Mouse (Mus musculus) cerebellum, postnatal 10 days (tissue): Measurements from ENCODE around the gene Ferd3l.
A peak's percentile ranks its signal among the peaks of the same experiment; 100 is the strongest.

Experiments
- DNase-seq, 2 experiments: peaks; one replicate each; pipeline ENCODE4 v3.0.0; 2021; ENCODE audit warnings: mixed read lengths in 2 of 2

Gene Ferd3l

GRCm38 (mm10) chr12:33928331-33929192 is at the start of gene Ferd3l:
Gene Ferd3l (plus strand): TSS chr12:33928425.
- DNase-seq = peak in 1 of 2 experiments; percentile 6

DNA sequence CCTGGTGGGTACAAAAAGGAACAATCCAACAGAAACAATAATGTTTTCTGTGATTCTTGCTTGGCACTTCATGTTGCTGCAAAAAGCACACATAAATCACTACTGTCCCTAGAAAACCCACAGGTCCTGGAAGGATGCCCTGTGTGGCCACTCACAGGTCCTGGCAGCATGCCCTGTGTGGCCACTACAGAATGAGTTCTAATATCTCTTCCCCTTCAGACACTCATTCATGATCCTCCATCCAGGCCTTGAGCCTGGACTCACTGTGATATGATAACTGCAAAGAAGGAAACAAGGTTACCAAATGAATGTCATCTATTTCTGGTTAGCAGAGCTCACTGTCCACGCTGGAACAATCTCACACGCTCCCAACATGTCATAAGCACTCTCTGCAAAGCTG is 34.3 kb upstream of the Ferd3l start:
- peak; percentile 49 to 58 for DNase-seq

DNA sequence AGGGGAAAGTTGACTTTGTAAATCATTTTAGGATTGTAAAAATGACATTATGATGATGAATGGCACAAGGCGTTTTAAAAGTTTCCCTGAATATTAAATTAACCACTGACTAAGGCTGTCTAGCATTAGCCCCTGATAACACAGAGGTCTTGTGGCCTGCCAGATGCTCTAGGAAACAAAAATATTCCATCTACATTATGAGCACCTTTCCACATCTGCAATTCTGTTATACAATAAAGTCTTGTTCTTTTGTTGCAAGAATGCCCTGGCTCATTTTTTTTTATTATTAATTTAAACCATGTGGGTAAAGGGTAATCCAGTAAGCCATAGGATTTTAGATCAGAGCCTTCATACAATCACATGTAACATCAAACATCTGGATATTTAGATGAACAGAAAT is 33.6 kb upstream of the Ferd3l start:
- DNase-seq = no peak

GRCm38 (mm10) chr12:33926751-33927150 is 1.5 kb upstream of the Ferd3l start:
- DNase-seq = peak in 1 of 2 experiments; percentile 6

GRCm38 (mm10) chr12:33927334-33928098 is 709 bp upstream of the Ferd3l start:
- DNase-seq = peak; percentile 9 to 20

DNA sequence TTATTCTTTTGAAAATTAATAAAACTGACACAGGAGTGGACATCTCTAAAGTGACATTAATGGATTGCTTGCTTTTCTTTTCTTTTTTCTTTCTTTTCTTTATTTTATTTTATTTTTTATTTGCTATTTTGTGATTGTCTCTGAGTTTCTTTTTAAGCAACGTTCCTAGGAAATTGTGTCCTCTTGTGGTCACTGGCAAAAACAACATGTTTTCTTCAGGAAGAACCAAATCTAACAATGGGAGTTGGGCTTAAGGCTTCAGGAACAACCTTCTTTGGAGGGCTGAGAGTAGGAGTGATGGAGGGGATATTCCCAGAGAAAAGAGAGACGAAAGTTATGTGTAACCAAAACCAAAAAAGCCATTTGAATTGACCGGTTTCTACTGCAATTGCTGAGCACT is 24.6 kb downstream of the Ferd3l start:
- no peak for DNase-seq

- peak in 1 of 2 experiments; percentile 34 for DNase-seq
These were observed 26.8 kb downstream of the Ferd3l start for GRCm38 (mm10) chr12:33954931-33955565.

DNA sequence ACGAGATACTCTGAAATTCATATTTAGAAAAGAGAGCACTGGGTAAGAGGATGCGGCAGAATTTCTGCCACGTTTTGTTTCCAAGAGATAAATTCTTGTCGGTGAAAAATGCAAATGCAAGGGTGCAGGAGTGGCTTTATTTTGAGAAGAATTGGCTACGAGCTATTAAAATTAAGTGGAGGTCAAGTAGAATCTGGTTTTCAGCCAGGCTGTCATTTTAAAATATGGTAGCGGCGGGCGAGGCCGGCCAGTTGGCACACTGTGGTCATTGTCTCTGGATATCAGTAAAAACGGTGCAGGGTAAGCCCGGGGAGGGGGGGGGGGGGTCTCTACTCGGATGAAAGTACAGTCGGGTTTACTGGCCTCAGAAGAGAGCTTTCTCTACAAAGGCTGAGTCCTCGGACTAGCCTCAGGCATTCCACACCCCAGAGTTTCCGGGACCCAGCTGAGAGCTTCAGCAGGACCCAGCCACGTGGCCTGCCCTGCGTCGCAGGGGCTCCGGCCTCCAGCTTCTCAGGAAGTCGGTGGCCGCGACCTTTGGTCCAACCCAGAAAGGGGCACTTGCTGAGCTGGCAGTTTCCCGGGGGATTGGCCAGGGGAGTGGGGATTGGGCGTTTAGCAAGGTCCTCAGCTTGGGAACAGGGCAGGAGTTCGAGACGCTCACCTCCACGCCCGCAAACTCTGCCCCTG is 27.5 kb downstream of the Ferd3l start:
- DNase-seq = peak; percentile 27 to 31

DNA sequence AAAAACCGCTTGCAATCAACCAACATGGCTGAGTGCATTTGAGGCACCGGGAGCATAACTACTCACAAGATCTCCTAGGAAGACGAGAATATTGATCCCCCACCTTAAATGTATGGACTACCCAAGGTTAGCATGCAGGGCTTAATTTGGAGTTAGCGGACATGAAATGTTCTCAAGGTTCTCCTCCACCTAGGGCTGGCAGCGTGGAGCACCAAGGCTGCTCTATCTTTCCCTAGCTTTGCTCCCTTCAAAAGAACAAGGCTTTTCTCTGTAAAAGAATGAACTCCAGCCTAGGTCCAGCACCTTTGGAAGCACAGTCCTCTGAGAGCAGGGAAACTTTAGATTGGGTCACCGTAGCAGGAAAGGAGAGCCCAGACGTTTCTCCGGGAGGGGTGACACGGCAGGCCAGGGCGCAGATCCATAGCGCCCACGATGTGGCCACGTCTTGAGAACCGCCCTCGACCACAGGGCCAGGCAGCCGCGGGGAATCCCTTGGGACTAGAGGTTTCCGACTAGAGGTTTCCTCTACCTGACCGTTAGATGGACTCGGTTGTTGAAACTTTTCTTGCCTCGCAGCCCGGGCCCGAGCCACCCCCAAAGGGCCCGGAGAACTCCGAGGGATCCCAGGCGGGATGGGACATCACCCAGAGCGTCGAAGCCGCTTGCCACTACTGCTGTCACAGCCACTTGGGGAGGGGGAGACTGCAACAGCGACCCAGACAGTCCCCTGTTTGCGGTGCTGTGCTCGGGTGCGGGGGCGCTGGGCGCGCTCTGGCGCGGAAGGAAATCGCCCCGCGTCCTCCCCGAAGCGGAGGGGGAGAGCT is 28.6 kb downstream of the Ferd3l start:
- peak; percentile 15 to 30 for DNase-seq

GRCm38 (mm10) chr12:33957400-33958240 is 29.4 kb downstream of the Ferd3l start, which contains the start of gene Twist1:
Gene Twist1 (plus strand): TSS chr12:33957671.
- DNase-seq = peak; percentile 40 to 44

DNA sequence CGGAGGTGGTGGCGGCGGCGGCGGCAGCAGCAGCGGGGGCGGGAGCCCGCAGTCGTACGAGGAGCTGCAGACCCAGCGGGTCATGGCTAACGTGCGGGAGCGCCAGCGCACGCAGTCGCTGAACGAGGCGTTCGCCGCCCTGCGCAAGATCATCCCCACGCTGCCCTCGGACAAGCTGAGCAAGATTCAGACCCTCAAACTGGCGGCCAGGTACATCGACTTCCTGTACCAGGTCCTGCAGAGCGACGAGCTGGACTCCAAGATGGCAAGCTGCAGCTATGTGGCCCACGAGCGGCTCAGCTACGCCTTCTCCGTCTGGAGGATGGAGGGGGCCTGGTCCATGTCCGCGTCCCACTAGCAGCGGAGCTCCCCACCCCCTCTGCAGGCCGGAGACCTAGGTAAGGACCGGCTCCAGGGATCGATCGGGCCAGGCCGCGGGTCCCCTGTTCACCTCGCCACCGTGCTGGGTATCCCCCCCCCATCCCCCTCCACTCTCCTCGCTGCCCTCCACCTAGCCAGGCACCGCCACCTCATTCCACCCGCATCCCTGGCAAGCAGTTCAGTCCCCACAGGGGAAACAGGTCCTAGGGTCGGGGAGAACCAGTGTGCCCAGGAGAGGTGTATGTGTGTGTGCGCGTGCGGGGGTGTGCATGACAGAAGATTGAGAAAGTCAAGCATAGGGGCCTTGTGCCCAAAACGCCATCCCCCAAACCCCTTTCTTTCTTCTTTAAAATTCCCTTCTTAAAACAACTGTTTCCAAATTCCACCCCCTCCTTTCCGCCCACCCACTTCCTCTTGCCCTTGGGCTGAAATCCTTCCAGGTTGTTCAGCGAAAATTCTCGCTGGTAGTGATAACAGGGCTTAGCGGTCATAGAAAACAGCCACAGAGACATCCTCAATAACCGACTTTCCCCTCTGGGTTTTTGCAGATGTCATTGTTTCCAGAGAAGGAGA is 30.3 kb downstream of the Ferd3l start:
- peak; percentile 40 to 53 for DNase-seq

DNA sequence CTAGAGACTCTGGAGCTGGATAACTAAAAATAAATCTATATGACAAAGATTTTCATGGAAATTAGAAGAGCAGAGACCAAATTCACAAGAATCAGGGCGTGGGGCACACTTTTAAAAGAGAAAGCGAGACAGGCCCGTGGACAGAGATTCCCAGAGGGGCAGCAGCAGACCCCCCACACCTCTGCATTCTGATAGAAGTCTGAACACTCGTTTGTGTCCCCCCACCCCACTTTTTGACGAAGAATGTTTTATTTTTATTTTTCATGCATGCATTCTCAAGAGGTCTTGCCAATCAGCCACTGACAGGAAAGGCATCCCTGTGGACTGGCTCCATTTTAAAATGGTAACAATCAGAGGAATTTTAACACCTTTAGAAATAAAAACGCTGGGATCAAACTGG is 31.0 kb downstream of the Ferd3l start:
- peak in 1 of 2 experiments; percentile 25 for DNase-seq

GRCm38 (mm10) chr12:33959846-33960245 is 31.6 kb downstream of the Ferd3l start:
- DNase-seq = peak in 1 of 2 experiments; percentile 28

GRCm38 (mm10) chr12:33961013-33961412 is 32.8 kb downstream of the Ferd3l start:
- no peak for DNase-seq

DNA sequence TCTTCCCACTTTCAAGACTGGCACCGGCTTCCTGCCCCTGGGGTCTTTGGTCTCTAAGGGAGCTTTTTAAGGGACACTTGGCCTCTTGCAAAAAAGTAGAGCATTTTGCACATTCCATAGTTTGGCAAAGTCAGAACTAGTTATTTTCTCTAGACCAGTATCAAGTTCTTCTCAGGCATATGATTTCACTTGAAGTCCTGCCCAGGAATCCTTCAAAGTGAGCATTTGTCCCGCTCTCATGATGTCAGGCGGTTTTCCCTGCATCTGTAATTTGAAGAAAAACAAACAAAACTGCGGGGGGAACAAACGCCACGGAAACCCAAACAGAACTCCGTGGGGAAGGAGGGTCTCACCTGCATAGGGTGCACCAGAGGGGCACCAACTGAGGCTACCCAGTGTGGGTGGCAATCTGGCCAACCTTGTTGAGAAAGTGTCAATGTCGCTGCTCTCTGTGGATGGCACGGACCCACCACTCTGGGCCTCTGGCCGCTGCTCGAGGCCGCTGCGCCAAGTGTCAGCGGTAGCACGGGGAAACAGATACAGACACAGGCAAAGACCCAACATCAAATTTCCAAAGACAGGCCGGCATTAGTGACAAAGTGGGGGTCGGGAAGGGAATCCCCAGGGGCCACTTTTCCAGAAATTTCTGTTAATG is 34.0 kb downstream of the Ferd3l start:
- DNase-seq = peak; percentile 55 to 59

DNA sequence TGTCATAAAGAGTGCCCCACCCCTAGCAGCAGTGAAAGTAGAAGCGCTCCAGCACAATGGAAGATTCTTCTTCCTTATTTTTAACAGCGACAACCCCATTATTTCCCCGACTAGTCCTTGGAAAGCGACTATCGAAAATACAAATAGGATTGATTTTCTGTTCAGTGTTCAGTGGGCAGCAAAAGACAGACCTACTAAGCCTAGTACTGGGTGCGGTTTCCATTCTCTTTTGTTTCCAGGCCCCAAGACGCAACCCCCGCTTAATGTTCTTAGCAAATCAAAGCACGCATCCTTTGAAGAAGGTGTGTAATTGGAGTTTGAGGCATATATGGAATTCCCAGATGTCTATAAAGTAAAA is 34.5 kb downstream of the Ferd3l start:
- DNase-seq = no peak

DNA sequence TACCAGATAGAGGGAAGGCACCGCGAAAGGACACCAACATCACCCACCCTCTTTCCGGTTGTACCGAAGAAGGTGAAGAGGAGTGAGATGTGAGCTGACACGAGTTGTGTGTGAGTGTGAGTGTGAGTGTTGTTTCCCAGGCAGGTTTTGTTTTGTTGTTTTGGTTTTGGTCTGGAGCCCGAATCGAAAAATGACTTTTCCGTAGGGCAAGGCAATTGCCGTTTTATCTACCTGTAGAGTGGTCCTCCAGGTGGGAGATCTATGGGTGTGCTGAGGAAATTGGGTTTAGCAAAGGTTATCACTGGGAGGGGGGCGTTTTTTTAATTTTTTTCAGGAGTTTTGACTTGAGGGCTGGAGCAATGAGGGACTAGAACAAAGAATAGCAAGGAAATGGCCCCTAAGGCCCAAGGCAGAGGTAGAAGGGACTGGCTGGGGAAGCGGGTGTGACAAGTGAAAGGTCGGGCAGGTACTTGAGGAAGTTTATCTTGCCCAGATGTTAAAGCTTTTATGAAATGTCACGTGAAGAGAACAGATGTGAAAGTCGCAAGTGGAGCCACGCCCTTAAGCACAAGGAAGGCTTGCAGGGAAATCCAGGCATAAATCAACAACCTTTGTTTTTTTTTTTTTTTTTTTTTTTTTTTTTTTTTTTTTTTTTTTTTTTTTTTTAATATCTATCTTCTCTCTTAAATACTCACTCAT is 35.6 kb downstream of the Ferd3l start:
- peak; percentile 11 to 24 for DNase-seq

- no peak for DNase-seq
These were observed 36.2 kb downstream of the Ferd3l start for GRCm38 (mm10) chr12:33964427-33964826.
